In the genomic region with DNA sequence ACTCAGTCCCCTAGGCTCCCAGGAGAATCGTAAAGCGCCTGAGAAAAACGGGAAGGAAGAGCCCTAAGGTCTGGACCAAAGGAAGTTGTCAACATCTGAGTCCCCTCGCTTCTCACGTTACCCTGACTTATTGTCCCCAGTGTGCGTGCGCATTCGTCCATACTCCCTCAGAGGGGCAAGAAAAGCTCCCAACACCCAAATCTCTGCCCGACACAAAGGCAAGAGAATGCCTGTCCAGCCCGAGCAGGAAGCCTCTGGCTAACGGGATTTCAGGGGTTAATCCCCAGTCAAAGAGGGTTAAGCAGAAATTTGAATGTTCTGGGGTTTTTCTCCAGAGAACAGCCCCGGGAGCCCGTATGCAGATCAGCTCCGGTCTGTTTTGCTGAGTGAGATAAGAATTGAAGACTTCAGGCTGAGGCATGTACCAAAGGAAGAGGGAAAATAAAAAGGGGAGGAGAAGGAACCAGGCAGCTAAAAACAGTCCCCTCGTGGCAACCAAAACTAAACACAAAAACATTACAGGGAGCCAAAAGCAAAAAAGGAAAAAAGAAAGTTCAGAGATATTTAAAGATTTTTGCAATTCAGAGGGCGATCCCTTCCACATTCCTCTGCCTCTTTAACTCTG, we compare ENCODE assay signal across 8 mouse cellular contexts. TPM values are rescaled to one million over a fixed set of nuclear protein-coding genes. Genes with fewer than 3 reads are reported as not detected.
DNase-seq lines count a peak whose midpoint lies in the region; ATAC-seq lines count a peak whose summit lies in the region.

No protein-coding gene starts in this region.

- H3K9ac ChIP-seq in forebrain, embryonic 16.5 days (replicated peaks; ENCODE audit: low read depth, low read length) = no peak overlapping the region
- H3K9ac ChIP-seq in intestine, embryonic 16.5 days (ENCODE audit: low read depth, low read length) = peak overlapping the region; percentile 60

- no peak for ATAC-seq in forebrain, embryonic 16.5 days
- ATAC-seq in intestine, embryonic 16.5 days = no peak
- ATAC-seq in frontal cortex, adult (ENCODE audit: low TSS enrichment) = no peak

- peak overlapping the region; percentile 5; the same call in 1 of the 2 replicates for H3K4me3 ChIP-seq in forebrain, embryonic 16.5 days (replicated peaks; ENCODE audit: low read length)
- H3K4me3 ChIP-seq in intestine, embryonic 16.5 days (ENCODE audit: low read length) = peak overlapping the region; percentile 57

- no peak overlapping the region for H3K27ac ChIP-seq in forebrain, embryonic 16.5 days (ENCODE audit: low read length)
- no peak overlapping the region for H3K27ac ChIP-seq in intestine, embryonic 16.5 days (ENCODE audit: low read length)

- H3K36me3 ChIP-seq in forebrain, embryonic 16.5 days (ENCODE audit: control insufficient read depth, insufficient read depth) = no peaks in the 10 kb centered on the region
- no peaks in the 10 kb centered on the region for H3K36me3 ChIP-seq in intestine, embryonic 16.5 days (ENCODE audit: control insufficient read depth, insufficient read depth, low read length)

- peak overlapping the region; percentile 20 for H3K4me2 ChIP-seq in forebrain, embryonic 16.5 days (ENCODE audit: low read length)
- H3K4me2 ChIP-seq in intestine, embryonic 16.5 days (ENCODE audit: low read depth, low read length) = peak overlapping the region; percentile 81

- peaks cover 42% of the 10 kb centered on the region for H3K4me1 ChIP-seq in forebrain, embryonic 16.5 days (replicated peaks; ENCODE audit: control insufficient read depth, insufficient read depth, low read length)
- H3K4me1 ChIP-seq in intestine, embryonic 16.5 days (ENCODE audit: control insufficient read depth, insufficient read depth, low read length) = peaks cover 37% of the 10 kb centered on the region

- no peaks in the 10 kb centered on the region for H3K9me3 ChIP-seq in forebrain, embryonic 16.5 days (ENCODE audit: control insufficient read depth, low read length)
- H3K9me3 ChIP-seq in intestine, embryonic 16.5 days (ENCODE audit: control insufficient read depth, low read length) = no peaks in the 10 kb centered on the region

- DNase-seq in kidney, adult 18-20 months = peak; percentile 30
- no peak for DNase-seq in kidney, adult 8-10 months
- peak; percentile 25 for DNase-seq in lung, postnatal 14 days
- DNase-seq in urinary bladder, postnatal 25 days (ENCODE audit: low spot score) = peak; percentile 21
- no peak for DNase-seq in right cerebral cortex, postnatal 25 days

- peaks cover 65% of the 10 kb centered on the region for H3K27me3 ChIP-seq in forebrain, embryonic 16.5 days (replicated peaks; ENCODE audit: control insufficient read depth, insufficient read depth, low read length)
- peaks cover 35% of the 10 kb centered on the region for H3K27me3 ChIP-seq in intestine, embryonic 16.5 days (replicated peaks; ENCODE audit: control insufficient read depth, insufficient read depth, low read length)

- WGBS in forebrain, embryonic 16.5 days = under 1% methylated on average over 16 of the region's 16 CpGs
- WGBS in intestine, embryonic 16.5 days = under 1% methylated on average over 16 of the region's 16 CpGs

RNA-seq across cellular contexts. Expression of gene Fam71a, which starts 21.3 kb away (rescaled TPM):
- polyA plus RNA-seq in forebrain, embryonic 16.5 days (2015; fragmentation: Nextera tagmentation; extraction: Ambion mirVana) = not detected in 2 replicates
- polyA plus RNA-seq in intestine, embryonic 16.5 days (2015; fragmentation: Nextera tagmentation; extraction: Ambion mirVana) = not detected in 2 replicates

RNA-seq across cellular contexts. Expression of gene Atf3, which starts 32.0 kb away (rescaled TPM):
- polyA plus RNA-seq in forebrain, embryonic 16.5 days (2015; fragmentation: Nextera tagmentation; extraction: Ambion mirVana) = 0.80 and 0.95 TPM in 2 replicates
- polyA plus RNA-seq in intestine, embryonic 16.5 days (2015; fragmentation: Nextera tagmentation; extraction: Ambion mirVana) = 4.1 and 5.6 TPM in 2 replicates

Comparison
In these comparisons a context has a peak if more than half of its experiments do, and no peak if none do; other contexts are left out.
1. DNase-seq: peak in kidney, adult 18-20 months (single experiment), lung, postnatal 14 days (single experiment) and urinary bladder, postnatal 25 days (single experiment); none in kidney, adult 8-10 months (0 of 2) and right cerebral cortex, postnatal 25 days (single experiment).